Mouse (Mus musculus) WW6 (cell line): ENCODE results near the gene Iglon5.
A peak's percentile ranks its signal among the peaks of the same experiment; 100 is the strongest.

Experiments
- DNase-seq: peaks from one replicate; pipeline ENCODE4 v3.0.0-alpha.2; 2013; ENCODE audit warnings: low read depth, low spot score

The Iglon5 gene

DNA sequence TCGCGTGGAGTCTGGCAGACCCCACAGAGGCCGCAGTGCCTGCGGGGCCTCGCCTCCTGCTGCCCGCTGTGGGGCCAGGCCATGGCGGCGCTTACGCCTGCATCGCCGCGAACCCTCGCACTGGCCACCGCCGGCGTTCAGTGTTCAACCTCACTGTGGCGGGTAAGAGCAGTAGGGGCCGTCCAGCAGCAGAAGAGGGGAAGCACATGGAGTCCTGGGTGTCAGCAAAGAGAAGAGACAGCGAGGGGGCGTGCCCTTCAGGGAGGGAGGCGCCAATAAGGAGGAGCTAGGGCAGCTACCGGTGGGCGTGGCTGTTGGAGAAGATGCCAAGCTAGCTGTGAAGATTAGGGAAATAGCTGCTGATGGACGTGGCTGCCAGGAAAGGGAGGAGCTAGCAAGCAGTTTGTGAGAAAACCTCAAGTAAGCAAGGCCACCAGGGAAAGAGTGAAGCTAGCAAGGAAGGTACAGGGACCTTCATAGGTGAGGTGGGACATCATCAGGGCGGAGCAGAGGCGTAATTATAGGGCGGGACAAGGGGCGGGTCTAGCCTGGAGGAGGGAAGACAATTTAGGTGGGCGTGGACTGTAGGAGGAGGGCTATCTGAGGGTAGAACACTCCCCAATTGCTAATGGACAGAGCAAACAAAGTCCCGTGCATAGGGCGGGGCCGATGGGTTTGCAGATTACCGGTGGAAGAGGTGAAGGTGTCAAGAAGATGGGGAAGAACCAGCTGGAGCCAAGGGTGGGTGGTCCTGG, 24.4 kb downstream of the Iglon5 start:
- peak; percentile 81 for DNase-seq

GRCm38 (mm10) chr7:43464864-43465343, 25.0 kb downstream of the Iglon5 start:
- DNase-seq: no peak

DNA sequence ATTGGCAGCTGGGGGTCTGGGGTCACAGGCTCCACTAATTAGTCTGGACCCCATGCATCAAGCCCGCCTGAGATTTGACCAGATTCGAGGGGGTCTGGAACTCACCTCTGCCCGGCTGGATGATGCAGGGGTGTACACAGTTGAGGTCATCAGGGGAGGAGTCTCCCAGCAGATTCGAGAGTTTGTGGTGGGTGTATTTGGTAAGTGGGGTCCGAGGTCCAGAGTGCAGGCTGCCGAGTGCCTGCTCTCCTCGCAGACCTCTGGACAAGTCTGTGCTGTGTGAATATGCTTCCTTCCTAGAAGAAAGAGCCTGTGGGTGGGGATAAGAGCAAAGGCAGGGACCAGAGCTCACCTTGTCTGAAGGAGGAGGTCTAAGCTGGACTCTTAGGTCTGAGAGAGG, 25.9 kb downstream of the Iglon5 start:
- no peak for DNase-seq

- DNase-seq: no peak
Measured at GRCm38 (mm10) chr7:43462851-43463250, 27.0 kb downstream of the Iglon5 start, which contains the start of gene Vsig10l. TSS of gene Vsig10l (plus strand) at chr7:43463151.

DNA sequence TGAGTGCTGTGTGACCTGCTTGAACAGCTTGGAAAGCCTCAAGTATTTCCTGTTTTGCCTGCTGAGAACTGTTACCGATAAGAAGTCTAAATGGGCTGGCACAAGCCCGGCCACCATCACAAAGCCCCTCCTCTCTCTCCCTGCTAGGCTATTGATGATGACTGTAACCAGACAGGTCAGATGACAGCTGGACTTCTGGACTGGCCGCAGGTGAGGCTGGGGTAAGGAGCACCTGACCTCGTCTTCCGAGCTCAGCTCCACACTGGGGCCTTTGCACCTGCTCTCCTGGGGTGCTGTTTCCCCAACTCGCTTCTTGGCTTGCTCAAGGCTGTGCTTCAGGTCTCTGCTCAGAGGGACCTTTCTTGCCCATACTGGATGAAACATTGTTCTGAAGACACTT, 35.5 kb downstream of the Iglon5 start:
- DNase-seq: no peak

GRCm38 (mm10) chr7:43453599-43454355, 36.1 kb downstream of the Iglon5 start:
- no peak for DNase-seq

DNA sequence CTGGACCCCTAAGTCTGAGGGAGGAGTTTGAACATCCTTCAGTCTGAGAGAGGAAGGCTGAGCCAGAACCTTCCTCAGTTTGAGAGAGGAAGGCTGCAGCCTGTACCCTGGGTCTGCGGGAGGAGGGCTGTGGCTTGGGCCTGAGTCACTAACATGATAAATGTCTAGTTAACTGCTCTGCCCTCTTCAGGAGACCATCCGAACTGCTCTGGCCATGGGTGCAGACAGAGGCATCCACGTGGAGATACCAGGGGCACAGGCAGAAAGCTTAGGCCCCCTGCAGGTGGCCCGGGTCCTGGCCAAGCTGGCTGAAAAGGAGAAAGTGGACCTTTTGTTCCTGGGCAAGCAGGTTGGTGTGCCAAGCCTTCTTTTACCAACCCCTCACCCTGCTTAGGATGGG, 37.3 kb downstream of the Iglon5 start:
- no peak for DNase-seq

GRCm38 (mm10) chr7:43451726-43452125, 38.1 kb downstream of the Iglon5 start:
- no peak for DNase-seq

- DNase-seq: no peak
Measured at GRCm38 (mm10) chr7:43449811-43450210, 40.1 kb downstream of the Iglon5 start.

- DNase-seq: no peak
Measured at GRCm38 (mm10) chr7:43448246-43448645, 41.6 kb downstream of the Iglon5 start.

DNA sequence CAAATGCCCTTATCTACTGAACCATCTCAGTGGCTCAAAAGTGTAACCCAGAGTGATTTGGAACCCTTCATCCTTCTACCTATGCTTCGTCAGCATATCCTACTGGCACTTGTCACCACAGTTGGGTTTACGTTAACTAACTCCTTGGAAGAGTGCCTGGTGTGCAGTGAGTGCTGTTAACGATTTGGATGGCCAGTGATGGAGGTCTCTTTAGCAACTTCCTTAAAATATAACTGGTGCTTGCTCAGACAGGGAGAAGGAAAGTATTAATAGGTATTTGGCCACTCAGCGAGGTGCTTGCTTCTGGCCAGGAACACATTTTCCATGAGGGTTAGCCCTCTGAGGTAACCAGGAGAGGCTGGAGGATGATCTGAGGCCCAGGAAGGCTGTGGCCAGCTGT, 42.1 kb downstream of the Iglon5 start:
- DNase-seq: no peak

DNA sequence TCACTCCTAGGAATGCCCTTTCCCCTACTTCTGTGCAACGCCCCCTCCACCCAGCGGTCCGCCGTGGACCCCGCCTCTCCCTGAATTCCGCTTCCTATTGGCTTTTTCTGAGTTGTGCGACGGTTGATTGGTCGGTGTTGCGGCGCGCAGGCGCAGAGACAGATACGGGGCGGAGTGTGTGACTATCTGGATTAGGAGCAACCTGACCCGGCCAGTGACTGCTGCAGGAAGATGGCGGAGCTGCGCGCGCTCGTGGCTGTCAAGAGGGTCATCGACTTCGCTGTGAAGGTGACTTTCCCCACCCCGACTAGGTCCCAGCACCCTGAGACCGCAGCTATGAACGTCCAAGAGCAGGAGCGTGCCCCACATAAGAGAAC, 46.0 kb downstream of the Iglon5 start, which contains the start of the genes Etfb and Gm45233:
TSS of gene Etfb (plus strand) at position 167 of the 377 bp plus-strand sequence.
TSS of gene Gm45233 (plus strand) at position 212 of the 377 bp plus-strand sequence.
- peak; percentile 91 for DNase-seq

- peak; percentile 46 for DNase-seq
Measured at GRCm38 (mm10) chr7:43443126-43443916, 46.6 kb downstream of the Iglon5 start.

GRCm38 (mm10) chr7:43442684-43443083, 47.2 kb downstream of the Iglon5 start:
- DNase-seq: no peak

- DNase-seq: no peak
Measured at GRCm38 (mm10) chr7:43441071-43441470, 48.8 kb downstream of the Iglon5 start.

- no peak for DNase-seq
Measured at GRCm38 (mm10) chr7:43440482-43440881, 49.4 kb downstream of the Iglon5 start, which contains the start of gene Cldnd2. TSS of gene Cldnd2 (plus strand) at chr7:43440782.

GRCm38 (mm10) chr7:43438611-43439010, 51.3 kb downstream of the Iglon5 start:
- no peak for DNase-seq

DNA sequence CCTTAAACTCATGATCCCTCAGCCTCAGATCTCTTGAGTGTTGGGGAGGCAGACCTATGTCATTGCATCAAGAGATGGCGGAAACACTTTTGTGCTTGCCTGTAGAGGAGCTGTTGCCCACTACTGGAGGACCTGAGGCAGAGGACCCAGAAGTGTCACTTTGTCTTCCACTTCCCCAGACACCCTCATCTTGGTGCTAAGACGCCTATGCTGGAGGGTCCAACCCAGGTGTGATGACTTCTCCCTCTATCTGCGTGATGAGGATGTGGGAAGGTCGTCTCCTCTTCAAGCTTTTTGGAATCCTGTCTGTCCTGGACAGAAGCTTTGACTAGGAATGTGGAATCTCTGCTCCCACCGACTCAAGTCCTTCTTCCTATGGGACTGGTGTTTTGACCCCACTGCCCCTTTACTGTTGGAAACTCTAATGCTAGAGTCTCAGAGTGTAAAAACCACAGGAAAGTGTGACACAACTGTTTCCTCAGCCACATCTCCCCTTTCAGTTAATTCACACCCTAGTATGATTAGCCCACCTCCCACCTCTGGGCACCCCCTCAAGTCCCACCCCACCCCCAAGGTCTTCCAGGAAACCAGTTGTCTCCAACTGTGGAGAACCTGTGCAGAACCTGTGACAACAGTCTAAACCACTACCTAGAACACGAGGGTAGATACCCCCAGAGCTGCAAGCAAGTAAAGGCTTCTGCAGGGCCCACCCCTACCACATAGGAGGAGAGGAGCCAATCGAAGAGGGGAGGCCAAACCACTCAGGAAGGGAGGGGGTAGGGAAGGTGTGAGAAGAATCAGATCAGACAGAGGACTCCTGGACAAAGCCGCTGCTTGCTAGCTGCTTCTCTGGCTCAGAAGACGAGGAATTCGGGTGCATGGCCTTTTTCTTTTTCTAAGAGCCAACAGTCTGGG, 53.3 kb downstream of the Iglon5 start, which contains the start of gene Nkg7:
TSS of gene Nkg7 (plus strand) at position 733 of the 915 bp plus-strand sequence.
- DNase-seq: no peak

DNA sequence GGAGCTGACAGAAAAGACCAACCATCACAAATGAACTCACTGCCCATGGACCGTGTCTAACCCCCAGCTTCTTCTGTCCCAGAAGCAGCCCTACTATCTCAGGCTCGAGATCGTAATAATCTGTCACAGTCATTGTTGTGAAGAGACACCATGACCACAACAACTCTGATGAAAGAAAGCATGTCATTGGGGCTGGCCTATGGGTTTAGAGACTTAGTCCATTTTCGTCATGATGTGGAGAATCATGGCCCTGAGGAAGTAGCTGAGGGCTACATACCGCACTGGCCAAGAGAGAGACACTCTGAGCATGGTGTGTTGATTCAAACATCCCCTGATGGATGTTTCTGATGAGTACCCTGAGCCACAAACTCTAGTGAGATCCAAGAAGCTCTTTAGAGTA, 55.2 kb downstream of the Iglon5 start:
- DNase-seq: no peak

DNA sequence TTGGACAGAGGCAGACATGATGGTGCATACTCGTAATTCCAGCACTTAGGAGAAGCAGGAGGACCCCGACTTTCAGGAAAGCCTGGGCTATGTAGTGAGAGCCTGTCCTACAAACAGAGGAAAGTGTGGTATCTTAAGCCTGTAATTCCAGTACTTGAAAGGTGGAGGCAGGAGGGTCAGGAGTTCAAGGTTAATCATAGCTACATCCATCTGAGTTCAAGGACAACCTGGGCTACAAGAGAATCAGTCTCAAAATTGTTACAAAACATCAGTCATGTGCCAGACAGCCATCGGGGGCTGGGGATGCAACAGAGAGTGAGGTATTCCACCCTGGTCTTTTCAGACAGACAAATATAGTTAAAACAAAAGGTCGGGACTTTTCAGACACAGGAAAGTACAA, 57.0 kb downstream of the Iglon5 start:
- DNase-seq: no peak

GRCm38 (mm10) chr7:43429500-43429899, 60.4 kb downstream of the Iglon5 start:
- no peak for DNase-seq
